Mouse (Mus musculus) frontal cortex, postnatal 10 days (tissue): ENCODE measurements at regions not wholly inside any gene's neighbourhood (a gene's known extent, or its start where the extent isn't known, plus 50 kb on each side); places are given as distances from the start of the nearest gene placed in this dataset.

Experiments used
- DNase-seq, 2 experiments: peaks; one replicate each; pipeline ENCODE4 v3.0.0; 2022; ENCODE audit warnings: low spot score in 2 of 2, mixed read lengths in 1 of 2

DNA sequence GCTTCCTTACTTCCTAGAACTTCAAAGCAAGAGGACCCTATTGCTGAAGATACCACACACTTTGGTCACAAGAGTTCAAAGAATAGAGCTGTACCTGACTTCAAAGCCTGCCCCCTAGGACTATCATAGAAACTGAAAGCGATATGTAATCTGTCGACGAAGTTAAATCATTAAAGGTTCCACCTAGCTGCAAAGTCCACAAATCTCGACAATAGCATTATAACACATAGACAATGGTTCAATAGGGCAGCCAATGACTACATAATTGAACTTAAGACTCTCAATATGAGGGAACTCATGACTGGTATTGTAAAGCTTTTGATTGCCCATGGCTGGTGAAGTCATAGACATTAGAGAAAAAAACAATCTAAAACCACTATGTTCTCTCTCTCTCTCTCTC lies 200.8 kb downstream of the Fscb start:
- DNase-seq, result no peak

DNA sequence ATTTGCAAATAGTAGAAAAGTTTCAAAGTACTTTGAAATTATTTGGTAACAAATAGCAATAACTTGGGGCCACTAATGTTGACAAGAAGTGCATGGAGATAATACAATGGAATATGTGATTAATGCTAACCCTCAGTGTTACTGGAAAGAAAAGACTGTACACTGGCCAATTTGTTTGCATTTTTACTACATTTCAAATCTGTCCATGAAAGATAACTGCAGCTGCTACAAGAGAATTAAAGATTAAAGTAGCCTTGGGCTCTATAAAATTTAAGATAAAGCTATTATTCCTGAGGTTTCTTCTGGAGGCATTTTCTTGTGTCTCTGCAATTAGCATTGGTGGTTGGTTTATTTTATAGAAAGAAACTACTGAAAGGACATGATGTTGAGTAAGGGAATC lies 208.4 kb downstream of the Fscb start:
- DNase-seq, result no peak

DNA sequence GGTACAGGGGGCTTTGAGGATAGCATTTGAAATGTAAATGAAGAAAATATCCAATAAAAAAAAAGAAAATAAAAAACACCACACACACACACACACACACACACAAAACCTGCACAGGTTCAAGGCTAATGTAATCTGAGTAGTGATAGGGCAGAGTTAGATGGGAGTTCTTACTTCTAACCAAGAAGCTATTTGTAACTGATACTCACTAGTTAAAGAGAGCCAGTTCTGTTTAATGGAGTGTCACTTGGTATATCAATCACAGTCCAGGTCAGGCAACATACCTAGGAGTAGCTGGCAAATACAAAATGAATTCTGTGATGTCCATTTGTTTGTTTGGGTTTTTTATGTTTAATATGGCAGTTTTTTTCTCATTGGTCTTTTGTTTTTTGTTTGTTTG lies 219.5 kb downstream of the Fscb start:
- no peak for DNase-seq

DNA sequence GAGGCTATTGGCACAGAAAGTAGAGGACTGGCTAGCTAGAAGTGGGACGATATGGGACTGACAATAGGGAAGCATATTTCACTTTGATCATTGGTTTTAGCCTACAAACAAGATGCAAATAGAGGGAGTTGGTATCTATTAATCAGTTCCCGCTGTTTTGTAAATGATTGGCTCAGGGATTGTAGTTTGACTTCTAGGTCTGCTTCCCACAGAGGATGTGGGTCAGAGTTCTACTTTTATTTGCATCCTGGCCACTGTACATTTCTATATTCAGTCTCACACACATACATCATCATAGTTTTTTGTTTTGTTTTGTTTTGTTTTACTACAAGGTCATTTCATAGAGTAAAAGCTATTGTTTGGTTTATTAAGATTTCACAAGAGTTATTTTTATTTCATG lies 224.5 kb downstream of the Fscb start:
- DNase-seq, result no peak

DNA sequence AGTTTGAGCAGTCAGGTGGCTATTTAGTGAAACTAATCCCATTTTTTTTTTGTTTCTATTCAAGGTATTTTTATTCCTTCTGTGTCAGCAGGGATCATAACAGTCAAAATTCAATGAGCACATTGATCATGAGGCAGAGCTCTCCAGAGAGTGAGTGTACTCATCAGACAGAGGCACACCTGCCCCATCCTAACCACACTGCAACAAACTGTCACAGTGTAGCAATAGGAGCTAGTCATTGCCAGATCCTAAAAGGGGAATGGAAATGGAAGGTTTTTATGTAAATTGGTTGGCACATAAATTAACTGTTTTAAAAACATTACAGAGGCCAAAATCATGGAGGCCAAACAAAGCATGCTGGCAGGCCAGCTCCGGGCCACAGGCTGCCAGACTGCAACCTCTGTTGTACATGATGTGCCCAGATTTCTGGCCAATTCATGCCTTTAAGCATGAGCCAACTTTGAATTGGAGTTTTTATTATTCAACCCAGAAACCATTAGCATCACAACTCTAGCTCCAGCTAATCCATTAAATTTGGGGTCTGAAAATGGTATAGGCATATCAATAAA lies 244.9 kb downstream of the Fscb start:
- peak; percentile 4 to 5 for DNase-seq

DNA sequence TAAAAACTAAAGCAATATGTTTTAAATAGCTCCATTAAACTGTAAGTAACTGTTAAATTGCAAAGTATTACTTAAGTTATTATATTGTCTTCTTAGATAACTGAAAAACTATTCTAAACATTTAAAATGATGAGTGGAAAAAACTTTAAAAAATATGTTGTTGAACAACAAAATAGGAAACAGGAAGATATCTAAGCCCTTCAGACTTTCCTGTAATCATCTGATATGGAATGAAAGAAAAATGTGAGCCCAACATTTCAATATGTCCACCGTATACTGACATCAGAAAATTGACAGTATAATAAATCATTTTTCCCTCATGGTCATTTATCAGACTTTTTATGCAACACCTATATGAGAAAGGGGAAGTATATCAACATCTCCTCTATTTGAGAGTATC lies 258.1 kb downstream of the Fscb start:
- DNase-seq, result no peak

DNA sequence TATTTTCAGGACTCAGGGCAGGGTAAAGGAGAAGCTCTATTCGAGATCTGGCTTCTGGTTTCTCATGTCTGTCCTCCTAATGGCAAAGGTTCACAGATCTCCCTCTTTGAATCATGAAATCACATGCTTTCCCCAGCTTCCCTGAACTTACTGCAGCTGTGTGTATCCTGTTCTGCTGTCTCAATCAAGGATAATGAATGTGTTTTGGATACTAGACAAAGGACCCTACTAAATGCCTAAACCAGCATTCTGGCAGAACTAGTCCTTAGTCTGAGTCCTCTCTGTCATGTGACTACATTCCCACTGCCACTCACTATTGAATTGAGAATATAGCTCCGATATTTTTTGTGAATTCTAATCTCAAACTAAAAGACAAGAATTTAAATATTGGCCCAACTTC lies 276.1 kb downstream of the Fscb start:
- no peak for DNase-seq
